Mouse (Mus musculus) urinary bladder, postnatal 4 days (tissue): ENCODE results near the gene Pcif1.
A peak's percentile ranks its signal among the peaks of the same experiment; 100 is the strongest.

Experiments used
- DNase-seq, 2 experiments: peaks; one replicate each; pipeline ENCODE4 v3.0.0; 2021 to 2022; ENCODE audit warnings: low spot score in 2 of 2

Pcif1 gene

GRCm38 (mm10) chr2:164894048-164894447 is 14.9 kb downstream of the Pcif1 start:
- DNase-seq = no peak

- no peak for DNase-seq
These were observed 15.5 kb downstream of the Pcif1 start for GRCm38 (mm10) chr2:164894644-164895043.

- no peak for DNase-seq
These were observed 16.8 kb downstream of the Pcif1 start for GRCm38 (mm10) chr2:164895885-164896284.

GRCm38 (mm10) chr2:164898008-164898407 is 18.9 kb downstream of the Pcif1 start:
- DNase-seq = no peak

GRCm38 (mm10) chr2:164899034-164899433 is 19.9 kb downstream of the Pcif1 start:
- DNase-seq = no peak

GRCm38 (mm10) chr2:164899723-164900459 is 20.8 kb downstream of the Pcif1 start:
- no peak for DNase-seq

- no peak for DNase-seq
These were observed 22.3 kb downstream of the Pcif1 start for GRCm38 (mm10) chr2:164901380-164901779.

- no peak for DNase-seq
These were observed 24.4 kb downstream of the Pcif1 start for GRCm38 (mm10) chr2:164903496-164903895.

- no peak for DNase-seq
These were observed 27.0 kb downstream of the Pcif1 start for GRCm38 (mm10) chr2:164906071-164906470.

GRCm38 (mm10) chr2:164907511-164907910 is 28.4 kb downstream of the Pcif1 start:
- no peak for DNase-seq

- no peak for DNase-seq
These were observed 28.9 kb downstream of the Pcif1 start for GRCm38 (mm10) chr2:164908011-164908410.

- DNase-seq = no peak
These were observed 30.0 kb downstream of the Pcif1 start for GRCm38 (mm10) chr2:164909100-164909499.

GRCm38 (mm10) chr2:164909542-164909941 is 30.4 kb downstream of the Pcif1 start:
- DNase-seq = no peak

- DNase-seq = peak in 1 of 2 experiments; percentile 68
These were observed 31.4 kb downstream of the Pcif1 start for GRCm38 (mm10) chr2:164910360-164911061.

GRCm38 (mm10) chr2:164911086-164912048 is 32.3 kb downstream of the Pcif1 start, which contains the start of gene Zfp335:
TSS of gene Zfp335 (minus strand) at chr2:164911757.
- DNase-seq = peak; percentile 93 to 94

- DNase-seq = no peak
These were observed 33.0 kb downstream of the Pcif1 start for GRCm38 (mm10) chr2:164912151-164912550.

GRCm38 (mm10) chr2:164912749-164913427 is 33.8 kb downstream of the Pcif1 start:
- no peak for DNase-seq

GRCm38 (mm10) chr2:164913428-164913786 is 34.3 kb downstream of the Pcif1 start:
- no peak for DNase-seq

GRCm38 (mm10) chr2:164916820-164917219 is 37.7 kb downstream of the Pcif1 start:
- no peak for DNase-seq

GRCm38 (mm10) chr2:164917371-164917770 is 38.3 kb downstream of the Pcif1 start:
- DNase-seq = no peak

- DNase-seq = no peak
These were observed 39.2 kb downstream of the Pcif1 start for GRCm38 (mm10) chr2:164918325-164918724.
